Mouse (Mus musculus) embryonic facial prominence, embryonic 13.5 days (tissue): ENCODE data around the gene Cd4. TPM values are rescaled to one million over a fixed set of nuclear protein-coding genes. Genes with fewer than 3 reads are reported as not detected.

Source experiments
- ATAC-seq: fragments of 200-750 bp; cut with Nextera tagmentation; 2 replicates; pipeline ENCODE4 v1.8.0; 2017; ENCODE audit warnings: low read depth; ENCODE audit not compliant: insufficient number of reproducible peaks, insufficient read depth, low FRiP score, low TSS enrichment
- H3K27ac ChIP-seq: fragments of 300-500 bp; sonication (generic); 2 replicates; pipeline ENCODE4 v1.5.1; 2015; ENCODE audit warnings: moderate library complexity, mild to moderate bottlenecking, inconsistent platforms
- H3K27me3 ChIP-seq: fragments of 300-500 bp; sonication (generic); 2 replicates; pipeline ENCODE4 v1.6.1; 2015; ENCODE audit warnings: mild to moderate bottlenecking, inconsistent platforms
- H3K36me3 ChIP-seq: fragments of 300-500 bp; sonication (generic); 2 replicates; pipeline ENCODE4 v1.6.1; 2015; ENCODE audit warnings: mild to moderate bottlenecking, inconsistent platforms
- H3K4me1 ChIP-seq: fragments of 300-500 bp; sonication (generic); 2 replicates; pipeline ENCODE4 v1.6.1; 2015; ENCODE audit warnings: inconsistent platforms
- H3K4me2 ChIP-seq: fragments of 300-500 bp; sonication (generic); 2 replicates; pipeline ENCODE4 v1.6.1; 2015; ENCODE audit warnings: moderate library complexity, mild to moderate bottlenecking, inconsistent platforms
- H3K4me3 ChIP-seq: fragments of 300-500 bp; sonication (generic); 2 replicates; pipeline ENCODE4 v1.5.1; 2015; ENCODE audit warnings: mild to moderate bottlenecking, inconsistent platforms
- H3K9ac ChIP-seq: fragments of 300-500 bp; sonication (generic); 2 replicates; pipeline ENCODE4 v1.6.1; 2015; ENCODE audit warnings: mild to moderate bottlenecking, inconsistent platforms
- H3K9me3 ChIP-seq: fragments of 300-500 bp; sonication (generic); 2 replicates; pipeline ENCODE4 v1.6.1; 2016; ENCODE audit warnings: inconsistent platforms
- WGBS: fragments of 180-500 bp; shearing (Covaris S2); methylation state at CpG from one replicate; pipeline ENCODE4 v1.1.7; 2015; ENCODE audit warnings: mixed read lengths; 5-methylcytosine and 5-hydroxymethylcytosine counted together
- polyA plus RNA-seq: library from polyadenylated mRNA; unstranded; fragments of >200 nt; fragmentation: Nextera tagmentation; extraction: Ambion mirVana; gene quantifications from 2 replicates; pipeline ENCODE4 v1.2.1, GENCODE M21; 2015

The Cd4 gene
- polyA plus RNA-seq, 1 experiment from 2014 or later: 0.37 TPM

GRCm38 (mm10) chr6:124921539-124921938, 33.5 kb upstream of the Cd4 start:
- no peak for ATAC-seq
- no peaks in the 10 kb centered on the region for H3K27me3 ChIP-seq

DNA sequence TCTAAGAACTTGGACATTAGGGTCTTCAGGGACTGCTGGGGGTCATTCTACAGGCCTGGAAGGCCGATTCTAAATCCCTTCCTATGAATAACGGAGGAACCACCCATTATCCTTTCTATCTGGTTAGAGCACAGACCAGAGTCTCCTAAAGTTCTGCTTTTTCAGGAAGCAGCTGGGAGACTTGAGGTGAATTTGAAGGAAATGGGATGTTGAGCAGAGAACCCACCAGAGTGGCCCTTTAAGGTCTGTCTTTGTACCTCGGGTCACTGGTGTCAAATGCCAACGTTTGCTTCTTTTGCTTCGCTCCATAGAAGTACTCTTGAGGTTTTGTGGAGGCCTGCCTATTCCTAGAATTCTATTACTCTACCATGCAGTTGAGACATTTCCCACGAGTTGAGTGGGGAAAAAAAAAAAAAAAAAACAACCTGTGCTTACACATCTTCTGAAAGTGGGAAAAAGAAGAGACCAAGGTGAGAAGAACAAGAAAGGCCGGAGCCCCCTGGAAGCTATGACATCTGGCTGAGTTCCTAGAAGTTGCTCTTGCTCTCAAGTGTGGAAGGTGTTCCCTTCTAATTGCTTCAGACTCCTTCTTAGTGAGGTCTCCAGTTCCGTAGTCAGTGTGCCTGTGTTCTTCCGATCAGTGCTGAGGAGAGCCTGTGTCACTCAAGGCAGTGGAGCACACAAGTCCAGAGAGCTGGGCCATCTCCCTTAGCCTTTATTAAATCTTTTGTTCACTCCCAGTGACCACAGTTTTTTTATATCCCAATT, 32.5 kb upstream of the Cd4 start:
- Histone ChIP-seq H3K4me3 (peak overlapping the region; percentile 37), H3K27ac (peak overlapping the region; percentile 100)
- WGBS: 25% methylated on average over 9 of the region's 9 CpGs

More at GRCm38 (mm10) chr6:124921539-124921938, 33.5 kb upstream of the Cd4 start:
- Histone ChIP-seq H3K36me3 (no peaks in the 10 kb centered on the region), H3K9ac (no peak overlapping the region), H3K4me1 (peaks cover 50% of the 10 kb centered on the region), H3K4me2 (no peak overlapping the region), H3K9me3 (no peaks in the 10 kb centered on the region), H3K27ac (peak overlapping the region; percentile 100), H3K4me3 (no peak overlapping the region)
- 64% methylated on average over 4 of the region's 4 CpGs for WGBS

GRCm38 (mm10) chr6:124919695-124920317, 31.8 kb upstream of the Cd4 start, which contains the start of gene Ptms:
Gene Ptms, minus strand, starts transcription at chr6:124920103.
- Histone ChIP-seq H3K4me2 (peak within 1 kb of the TSS; percentile 91), H3K9me3 (no peaks in the 10 kb centered on the region), H3K27me3 (no peaks in the 10 kb centered on the region), H3K4me3 (peak within 1 kb of the TSS; percentile 37), H3K27ac (peak within 1 kb of the TSS; percentile 100), H3K36me3 (peaks cover 3% of the 10 kb centered on the region), H3K4me1 (peaks cover 51% of the 10 kb centered on the region), H3K9ac (peak within 1 kb of the TSS; percentile 49)
- peak; percentile 81 for ATAC-seq
- under 1% methylated on average over 13 of the region's 13 CpGs for WGBS

More for the DNA sequence above, 32.5 kb upstream of the Cd4 start:
- Histone ChIP-seq H3K4me2 (peak overlapping the region; percentile 91), H3K4me1 (peaks cover 49% of the 10 kb centered on the region), H3K36me3 (no peaks in the 10 kb centered on the region), H3K9me3 (no peaks in the 10 kb centered on the region), H3K27me3 (no peaks in the 10 kb centered on the region), H3K9ac (peak overlapping the region; percentile 49)
- no peak for ATAC-seq

- 0 out of 2 replicates have a peak overlapping the region, but pooled peaks have one; percentile 99 for H3K9ac ChIP-seq
- H3K9me3 ChIP-seq: no peaks in the 10 kb centered on the region
- H3K27ac ChIP-seq: peak overlapping the region; percentile 100
- H3K4me2 ChIP-seq: peak overlapping the region; percentile 91
- H3K27me3 ChIP-seq: no peaks in the 10 kb centered on the region
- peak overlapping the region; percentile 91 for H3K4me3 ChIP-seq
- peaks cover 58% of the 10 kb centered on the region for H3K4me1 ChIP-seq
- WGBS: 26% methylated on average over 13 of the region's 14 CpGs
- ATAC-seq: no peak
- peaks cover 11% of the 10 kb centered on the region for H3K36me3 ChIP-seq
These were observed 31.0 kb upstream of the Cd4 start for GRCm38 (mm10) chr6:124918890-124919627.

DNA sequence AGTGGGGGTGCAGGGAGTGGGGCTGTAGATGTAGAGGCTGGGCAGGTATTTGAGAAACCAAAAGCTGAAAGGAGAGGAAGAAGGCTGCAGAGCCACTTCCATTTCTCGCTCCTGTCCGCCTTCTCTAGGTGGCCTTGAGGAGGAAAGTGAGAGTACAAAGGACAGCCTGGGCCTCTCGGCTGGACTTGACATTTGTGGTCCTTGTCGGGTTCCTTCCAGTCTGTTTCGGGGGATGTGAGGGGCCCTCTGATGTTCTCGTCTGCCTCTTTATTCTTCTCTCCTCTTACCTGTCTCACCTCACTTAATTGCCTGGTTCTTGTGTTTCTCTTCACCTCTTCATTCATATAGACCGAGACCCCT, 30.3 kb upstream of the Cd4 start:
- ATAC-seq: no peak
- Histone ChIP-seq H3K4me1 (peaks cover 66% of the 10 kb centered on the region), H3K36me3 (peaks cover 18% of the 10 kb centered on the region), H3K9me3 (no peaks in the 10 kb centered on the region), H3K4me2 (peak overlapping the region; percentile 91), H3K27me3 (no peaks in the 10 kb centered on the region), H3K9ac (peak overlapping the region; percentile 99), H3K4me3 (peak overlapping the region; percentile 91), H3K27ac (peak overlapping the region; percentile 100)
- 10% methylated on average over 7 of the region's 7 CpGs for WGBS

- WGBS: under 1% methylated on average over 58 of the region's 89 CpGs
- Histone ChIP-seq H3K27me3 (no peaks in the 10 kb centered on the region), H3K27ac (peak overlapping the region; percentile 100), H3K36me3 (peaks cover 24% of the 10 kb centered on the region), H3K4me3 (peak overlapping the region; percentile 91), H3K9me3 (no peaks in the 10 kb centered on the region), H3K9ac (peak overlapping the region; percentile 99), H3K4me1 (peaks cover 68% of the 10 kb centered on the region), H3K4me2 (peak overlapping the region; percentile 91)
- peak; percentile 61 for ATAC-seq
These were observed 29.7 kb upstream of the Cd4 start for GRCm38 (mm10) chr6:124917518-124918330.

GRCm38 (mm10) chr6:124916695-124917517, 28.9 kb upstream of the Cd4 start:
- peak overlapping the region; percentile 91 for H3K4me3 ChIP-seq
- H3K27me3 ChIP-seq: no peaks in the 10 kb centered on the region
- peaks cover 28% of the 10 kb centered on the region for H3K36me3 ChIP-seq
- H3K4me1 ChIP-seq: peaks cover 70% of the 10 kb centered on the region
- ATAC-seq: peak; percentile 59
- peak overlapping the region; percentile 99 for H3K9ac ChIP-seq
- H3K9me3 ChIP-seq: no peaks in the 10 kb centered on the region
- peak overlapping the region; percentile 100 for H3K27ac ChIP-seq
- peak overlapping the region; percentile 91 for H3K4me2 ChIP-seq
- under 1% methylated on average over 53 of the region's 67 CpGs for WGBS

- peak overlapping the region; percentile 91 for H3K4me2 ChIP-seq
- H3K4me1 ChIP-seq: peaks cover 69% of the 10 kb centered on the region
- H3K9me3 ChIP-seq: no peaks in the 10 kb centered on the region
- no peak for ATAC-seq
- WGBS: 4% methylated on average over 12 of the region's 12 CpGs
- H3K27ac ChIP-seq: peak overlapping the region; percentile 100
- H3K4me3 ChIP-seq: peak overlapping the region; percentile 91
- H3K9ac ChIP-seq: peak overlapping the region; percentile 99
- peaks cover 28% of the 10 kb centered on the region for H3K36me3 ChIP-seq
- no peaks in the 10 kb centered on the region for H3K27me3 ChIP-seq
These were observed 28.1 kb upstream of the Cd4 start for GRCm38 (mm10) chr6:124915942-124916694.

DNA sequence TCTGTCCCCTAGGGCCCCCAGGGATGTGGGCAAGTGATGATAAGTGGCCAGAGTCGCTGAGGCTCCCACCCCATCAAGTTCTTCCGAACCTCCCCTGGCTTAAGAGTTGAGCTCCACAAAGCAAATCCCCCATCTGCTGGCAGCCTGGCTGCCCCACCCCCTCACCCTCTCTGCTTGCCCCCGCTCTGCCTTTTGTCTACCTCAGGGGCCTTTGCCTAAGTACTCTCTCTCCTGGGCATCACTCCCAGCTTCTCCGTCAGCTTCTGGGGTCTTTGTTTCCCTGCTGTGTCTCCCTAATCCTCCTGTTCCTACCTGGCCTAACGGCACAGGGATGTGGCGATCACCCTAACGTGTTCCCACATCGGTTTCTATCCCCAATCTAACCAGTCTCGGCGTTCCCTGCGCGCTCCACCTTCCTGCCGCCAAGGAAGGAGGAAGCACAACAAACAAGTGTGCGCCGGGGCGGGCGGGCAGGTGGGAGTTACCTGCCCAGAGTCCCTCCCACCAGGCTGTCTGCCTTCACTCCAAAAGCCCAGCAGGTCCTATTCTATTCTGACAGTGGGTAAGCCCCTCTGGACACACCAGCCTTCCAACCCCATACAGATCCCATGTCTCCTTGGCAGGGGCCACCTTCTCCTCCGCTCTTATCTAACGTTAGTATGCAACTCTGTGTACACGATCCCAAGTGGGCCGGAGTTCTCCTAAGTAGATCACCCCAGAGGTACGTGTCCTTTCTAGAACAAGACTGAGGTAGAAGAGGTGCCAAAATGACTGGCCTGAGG, 27.3 kb upstream of the Cd4 start:
- Histone ChIP-seq H3K4me2 (peak overlapping the region; percentile 91), H3K4me1 (peaks cover 63% of the 10 kb centered on the region), H3K9me3 (no peaks in the 10 kb centered on the region), H3K9ac (peak overlapping the region; percentile 99), H3K4me3 (peak overlapping the region; percentile 91), H3K27me3 (peaks cover 7% of the 10 kb centered on the region), H3K36me3 (peaks cover 28% of the 10 kb centered on the region), H3K27ac (peak overlapping the region; percentile 100)
- ATAC-seq: no peak
- 13% methylated on average over 22 of the region's 22 CpGs for WGBS
